ENCODE assay signal across 21 mouse cellular contexts in the genomic region with DNA sequence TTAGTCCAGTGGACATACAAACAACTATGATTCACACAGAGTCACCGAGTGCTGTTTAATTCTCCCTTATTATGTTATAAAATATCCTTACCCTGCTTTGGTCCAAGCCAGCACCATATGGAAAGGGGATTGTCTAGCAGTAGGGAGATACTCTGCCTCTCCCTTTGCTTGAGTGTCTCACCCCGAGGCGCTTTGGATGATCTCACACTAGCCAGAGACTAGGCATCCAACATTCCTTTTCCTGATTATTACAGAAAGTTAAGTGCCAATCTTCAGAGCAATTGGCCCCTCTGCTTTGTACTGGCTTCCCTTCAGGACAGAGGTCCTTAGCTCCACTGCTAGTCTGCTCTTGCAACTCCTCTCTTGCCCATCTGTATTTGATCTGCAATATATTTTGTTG. TPM values are rescaled to one million over a fixed set of nuclear protein-coding genes. Genes with fewer than 3 reads are reported as not detected.
"Had no signal": no experiment of that assay in that cellular context is flagged by ENCODE, and none has a peak within 500 bp of the region (broad histone marks: within the 10 kb centered on the region; RNA-seq: fewer than 3 reads in every experiment).

No protein-coding gene starts in this region.

- H3K4me1 ChIP-seq: liver, embryonic 13.5 days; midbrain, embryonic 10.5 days; neural tube, embryonic 12.5 days had no signal

- DNase-seq: kidney, adult 9 months; kidney, postnatal 10 days; kidney, postnatal 4 days; left cerebral cortex, postnatal 4 days; liver; liver, embryonic 13.5 days; liver, postnatal 0 days; midbrain, embryonic 14.5 days; spleen, adult 18-20 months; thymus, postnatal 4 days had no signal

- H3K4me3 ChIP-seq: layer of hippocampus, adult 2 months; liver, embryonic 13.5 days; midbrain, embryonic 10.5 days; neural tube, embryonic 12.5 days had no signal

- ATAC-seq: liver, postnatal 0 days had no signal

- H3K9ac ChIP-seq: liver, embryonic 13.5 days; liver, postnatal 0 days; neural tube, embryonic 12.5 days had no signal

- H3K4me2 ChIP-seq: liver, embryonic 13.5 days; neural tube, embryonic 12.5 days had no signal

- H3K9me3 ChIP-seq: liver, embryonic 13.5 days; midbrain, embryonic 10.5 days; neural tube, embryonic 12.5 days had no signal

- H3K27me3 ChIP-seq: liver, embryonic 13.5 days; neural tube, embryonic 12.5 days had no signal

- H3K36me3 ChIP-seq: liver, embryonic 13.5 days; midbrain, embryonic 10.5 days; neural tube, embryonic 12.5 days had no signal

- H3K27ac ChIP-seq: layer of hippocampus, adult 2 months; liver, embryonic 13.5 days; midbrain, embryonic 10.5 days; neural tube, embryonic 12.5 days had no signal

RNA-seq across cellular contexts. Expression of gene Gm17555, which starts 59.4 kb away (rescaled TPM):
- total RNA-seq: layer of hippocampus, adult 2 months; layer of hippocampus, postnatal 14 days; left cerebral cortex, adult 18-20 months; left cerebral cortex, postnatal 10 days; left cerebral cortex, postnatal 4 days; monocyte, adult 5-6 weeks; neutrophil, adult 5-6 weeks had no signal
- polyA plus RNA-seq: liver, embryonic 13.5 days; liver, postnatal 0 days; lung, embryonic 16.5 days; midbrain, embryonic 10.5 days; midbrain, embryonic 14.5 days; neural tube, embryonic 12.5 days; stomach, embryonic 14.5 days; testis, adult 2 months had no signal
